Mouse (Mus musculus): ENCODE results near the gene Epn3.

GRCm38 (mm10) chr11:94513452-94513851, 13.7 kb upstream of the Epn3 start:
- TF ChIP-seq CTCF (IDR thresholded peaks at IDR 0.05; ENCODE audit: low read depth) (no peak), EP300 (optimal IDR thresholded peaks at IDR 0.05) (no peak)

Data from stomach, postnatal 0 days (tissue).